Mouse (Mus musculus): Measurements from ENCODE around the gene Lhb. TPM values are rescaled to one million over a fixed set of nuclear protein-coding genes. Genes with fewer than 3 reads are reported as not detected.
"Not testable (repeated sequence)": the region's sequence is repeated elsewhere in the genome, so short reads cannot be mapped to it uniquely, and the experiment has no call there.

The Lhb gene
- total RNA-seq, 2 experiments from 2014 or later, result not detected

- peak; percentile 83 to 86 for DNase-seq (ENCODE audit: low spot score in 2 of 2)
These were observed 30.8 kb downstream of the Lhb start for GRCm38 (mm10) chr7:45451344-45451982.

GRCm38 (mm10) chr7:45454971-45455370 lies 34.4 kb downstream of the Lhb start:
- DNase-seq (ENCODE audit: low spot score in 2 of 2), result no peak

- no peak for DNase-seq (ENCODE audit: low spot score in 2 of 2)
These were observed 35.5 kb downstream of the Lhb start for GRCm38 (mm10) chr7:45455932-45456696.

GRCm38 (mm10) chr7:45456721-45457203 lies 36.1 kb downstream of the Lhb start:
- no peak for DNase-seq (ENCODE audit: low spot score in 2 of 2)

GRCm38 (mm10) chr7:45457204-45458060 lies 36.8 kb downstream of the Lhb start:
- no peak for DNase-seq (ENCODE audit: low spot score in 2 of 2)

GRCm38 (mm10) chr7:45458748-45459563 lies 38.3 kb downstream of the Lhb start:
- DNase-seq (ENCODE audit: low spot score in 2 of 2), result peak; percentile 62 to 75

- DNase-seq (ENCODE audit: low spot score in 2 of 2), result peak; percentile 97 to 98
These were observed 39.0 kb downstream of the Lhb start, which contains the start of gene Ftl1 for GRCm38 (mm10) chr7:45459564-45460140. Gene Ftl1, minus strand, starts transcription at chr7:45459884.

- no peak for DNase-seq (ENCODE audit: low spot score in 2 of 2)
These were observed 39.8 kb downstream of the Lhb start for GRCm38 (mm10) chr7:45460377-45460776.

- DNase-seq (ENCODE audit: low spot score in 2 of 2), result peak; percentile 71 to 74
These were observed 40.3 kb downstream of the Lhb start for GRCm38 (mm10) chr7:45460860-45461314.

- DNase-seq (ENCODE audit: low spot score in 2 of 2), result no peak
These were observed 40.7 kb downstream of the Lhb start for GRCm38 (mm10) chr7:45461326-45461725.

- no peak for DNase-seq (ENCODE audit: low spot score in 2 of 2)
These were observed 41.2 kb downstream of the Lhb start for GRCm38 (mm10) chr7:45461781-45462180.

GRCm38 (mm10) chr7:45462325-45462724 lies 41.7 kb downstream of the Lhb start:
- no peak for DNase-seq (ENCODE audit: low spot score in 2 of 2)

GRCm38 (mm10) chr7:45462868-45463267 lies 42.2 kb downstream of the Lhb start:
- not testable (repeated sequence) for DNase-seq (ENCODE audit: low spot score in 2 of 2)

- DNase-seq (ENCODE audit: low spot score in 2 of 2), result no peak
These were observed 43.6 kb downstream of the Lhb start for GRCm38 (mm10) chr7:45463987-45464778.

GRCm38 (mm10) chr7:45465112-45465511 lies 44.5 kb downstream of the Lhb start:
- DNase-seq (ENCODE audit: low spot score in 2 of 2), result no peak

GRCm38 (mm10) chr7:45465549-45465948 lies 44.9 kb downstream of the Lhb start:
- DNase-seq (ENCODE audit: low spot score in 2 of 2), result no peak

GRCm38 (mm10) chr7:45466283-45467089 lies 45.9 kb downstream of the Lhb start, which contains the start of gene Bax:
Gene Bax, minus strand, starts transcription at chr7:45466898.
- DNase-seq (ENCODE audit: low spot score in 2 of 2), result peak; percentile 88 to 91

GRCm38 (mm10) chr7:45467090-45467670 lies 46.6 kb downstream of the Lhb start:
- DNase-seq (ENCODE audit: low spot score in 2 of 2), result no peak

Data from adrenal gland, adult 18-20 months (tissue).